Mouse (Mus musculus): ENCODE results near the gene Folr2. TPM values are rescaled to one million over a fixed set of nuclear protein-coding genes. Genes with fewer than 3 reads are reported as not detected.

Folr2 gene
- polyA plus RNA-seq, 1 experiment from 2014 or later: 0.75 TPM

- Histone ChIP-seq H3K27me3 (no peaks in the 10 kb centered on the region), H3K4me2 (no peak overlapping the region), H3K4me1 (no peaks in the 10 kb centered on the region), H3K27ac (no peak overlapping the region), H3K9ac (no peak overlapping the region), H3K4me3 (no peak overlapping the region), H3K36me3 (ENCODE audit: poor library complexity, severe bottlenecking) (no peaks in the 10 kb centered on the region), H3K9me3 (replicated peaks) (no peaks in the 10 kb centered on the region)
- WGBS: 98% methylated on average over 4 of the region's 4 CpGs
- ATAC-seq: no peak
These were observed 27.2 kb upstream of the Folr2 start for GRCm38 (mm10) chr7:101884160-101884559.

GRCm38 (mm10) chr7:101882413-101883154 is 25.6 kb upstream of the Folr2 start:
- H3K9me3 ChIP-seq (replicated peaks): no peaks in the 10 kb centered on the region
- H3K9ac ChIP-seq: 0 out of 2 replicates have a peak overlapping the region, but pooled peaks have one; percentile 8
- no peaks in the 10 kb centered on the region for H3K36me3 ChIP-seq (ENCODE audit: poor library complexity, severe bottlenecking)
- H3K4me2 ChIP-seq: no peak overlapping the region
- no peak overlapping the region for H3K27ac ChIP-seq
- H3K4me1 ChIP-seq: no peaks in the 10 kb centered on the region
- no peak overlapping the region for H3K4me3 ChIP-seq
- 71% methylated on average over 9 of the region's 9 CpGs for WGBS
- H3K27me3 ChIP-seq: no peaks in the 10 kb centered on the region
- ATAC-seq: no peak

- Histone ChIP-seq H3K9me3 (replicated peaks) (no peaks in the 10 kb centered on the region), H3K36me3 (ENCODE audit: poor library complexity, severe bottlenecking) (no peaks in the 10 kb centered on the region), H3K4me2 (no peak overlapping the region), H3K27ac (no peak overlapping the region), H3K9ac (no peak overlapping the region), H3K27me3 (no peaks in the 10 kb centered on the region), H3K4me1 (no peaks in the 10 kb centered on the region), H3K4me3 (no peak overlapping the region)
- no peak for ATAC-seq
- WGBS: 87% methylated on average over 4 of the region's 4 CpGs
These were observed 23.9 kb upstream of the Folr2 start for GRCm38 (mm10) chr7:101880855-101881254.

- no peak overlapping the region for H3K4me3 ChIP-seq
- 97% methylated on average over 1 of the region's 1 CpGs for WGBS
- H3K4me1 ChIP-seq: no peaks in the 10 kb centered on the region
- no peaks in the 10 kb centered on the region for H3K9me3 ChIP-seq (replicated peaks)
- H3K27ac ChIP-seq: no peak overlapping the region
- ATAC-seq: no peak
- H3K9ac ChIP-seq: no peak overlapping the region
- H3K36me3 ChIP-seq (ENCODE audit: poor library complexity, severe bottlenecking): no peaks in the 10 kb centered on the region
- no peaks in the 10 kb centered on the region for H3K27me3 ChIP-seq
- H3K4me2 ChIP-seq: no peak overlapping the region
These were observed 19.0 kb upstream of the Folr2 start for GRCm38 (mm10) chr7:101875978-101876377.

GRCm38 (mm10) chr7:101871296-101871695 is 14.3 kb upstream of the Folr2 start:
- Histone ChIP-seq H3K36me3 (ENCODE audit: poor library complexity, severe bottlenecking) (no peaks in the 10 kb centered on the region), H3K27ac (no peak overlapping the region), H3K4me1 (0 out of 2 replicates have a peak, but pooled peaks cover 2% of the 10 kb centered on the region), H3K27me3 (no peaks in the 10 kb centered on the region), H3K4me2 (no peak overlapping the region), H3K9ac (no peak overlapping the region), H3K9me3 (replicated peaks) (no peaks in the 10 kb centered on the region), H3K4me3 (no peak overlapping the region)
- WGBS: 93% methylated on average over 3 of the region's 3 CpGs
- no peak for ATAC-seq

- 77% methylated on average over 2 of the region's 2 CpGs for WGBS
- Histone ChIP-seq H3K27ac (no peak within 1 kb of the TSS), H3K4me1 (0 out of 2 replicates have a peak, but pooled peaks cover 2% of the 10 kb centered on the region)
These were observed 13.6 kb upstream of the Folr2 start, which contains the start of gene Folr1 for GRCm38 (mm10) chr7:101870629-101871028. Gene Folr1, minus strand, starts transcription at chr7:101870788.

GRCm38 (mm10) chr7:101869163-101869500 is 12.1 kb upstream of the Folr2 start:
- Histone ChIP-seq H3K4me2 (no peak overlapping the region), H3K27me3 (no peaks in the 10 kb centered on the region), H3K4me3 (no peak overlapping the region), H3K9me3 (replicated peaks) (no peaks in the 10 kb centered on the region), H3K4me1 (0 out of 2 replicates have a peak, but pooled peaks cover 2% of the 10 kb centered on the region), H3K27ac (no peak overlapping the region), H3K9ac (no peak overlapping the region), H3K36me3 (ENCODE audit: poor library complexity, severe bottlenecking) (no peaks in the 10 kb centered on the region)
- 46% methylated on average over 7 of the region's 7 CpGs for WGBS
- no peak for ATAC-seq

More at GRCm38 (mm10) chr7:101870629-101871028, 13.6 kb upstream of the Folr2 start, which contains the start of gene Folr1:
- Histone ChIP-seq H3K9ac (no peak within 1 kb of the TSS), H3K4me3 (no peak within 1 kb of the TSS), H3K9me3 (replicated peaks) (no peaks in the 10 kb centered on the region), H3K27me3 (no peaks in the 10 kb centered on the region), H3K36me3 (ENCODE audit: poor library complexity, severe bottlenecking) (no peaks in the 10 kb centered on the region), H3K4me2 (no peak within 1 kb of the TSS)
- no peak for ATAC-seq

GRCm38 (mm10) chr7:101868241-101869162 is 11.5 kb upstream of the Folr2 start:
- Histone ChIP-seq H3K27me3 (no peaks in the 10 kb centered on the region), H3K36me3 (ENCODE audit: poor library complexity, severe bottlenecking) (no peaks in the 10 kb centered on the region), H3K27ac (no peak overlapping the region), H3K9me3 (replicated peaks) (no peaks in the 10 kb centered on the region), H3K4me2 (no peak overlapping the region), H3K9ac (no peak overlapping the region), H3K4me1 (0 out of 2 replicates have a peak, but pooled peaks cover 2% of the 10 kb centered on the region), H3K4me3 (no peak overlapping the region)
- WGBS: 54% methylated on average over 13 of the region's 13 CpGs
- ATAC-seq: no peak

- 97% methylated on average over 4 of the region's 4 CpGs for WGBS
- Histone ChIP-seq H3K27ac (no peak overlapping the region), H3K4me1 (0 out of 2 replicates have a peak, but pooled peaks cover 2% of the 10 kb centered on the region), H3K27me3 (no peaks in the 10 kb centered on the region), H3K9me3 (replicated peaks) (no peaks in the 10 kb centered on the region), H3K9ac (no peak overlapping the region), H3K36me3 (ENCODE audit: poor library complexity, severe bottlenecking) (no peaks in the 10 kb centered on the region), H3K4me3 (no peak overlapping the region), H3K4me2 (no peak overlapping the region)
- no peak for ATAC-seq
These were observed 10.5 kb upstream of the Folr2 start for GRCm38 (mm10) chr7:101867482-101867881.

GRCm38 (mm10) chr7:101866491-101867265 is 9.7 kb upstream of the Folr2 start:
- H3K4me2 ChIP-seq: no peak overlapping the region

GRCm38 (mm10) chr7:101863415-101863814 is 6.4 kb upstream of the Folr2 start, which contains the start of gene Anapc15:
Gene Anapc15, plus strand, starts transcription at chr7:101863715.
- 84% methylated on average over 3 of the region's 3 CpGs for WGBS
- no peaks in the 10 kb centered on the region for H3K27me3 ChIP-seq
- no peak within 1 kb of the TSS for H3K9ac ChIP-seq
- no peaks in the 10 kb centered on the region for H3K9me3 ChIP-seq (replicated peaks)
- no peaks in the 10 kb centered on the region for H3K4me1 ChIP-seq
- ATAC-seq: no peak
- H3K4me3 ChIP-seq: no peak within 1 kb of the TSS
- H3K4me2 ChIP-seq: no peak within 1 kb of the TSS
- no peak within 1 kb of the TSS for H3K27ac ChIP-seq
- H3K36me3 ChIP-seq (ENCODE audit: poor library complexity, severe bottlenecking): no peaks in the 10 kb centered on the region

More at GRCm38 (mm10) chr7:101866491-101867265, 9.7 kb upstream of the Folr2 start:
- WGBS: 77% methylated on average over 11 of the region's 11 CpGs
- no peak for ATAC-seq
- H3K27ac ChIP-seq: no peak overlapping the region
- no peaks in the 10 kb centered on the region for H3K36me3 ChIP-seq (ENCODE audit: poor library complexity, severe bottlenecking)
- H3K9me3 ChIP-seq (replicated peaks): no peaks in the 10 kb centered on the region
- 0 out of 2 replicates have a peak, but pooled peaks cover 2% of the 10 kb centered on the region for H3K4me1 ChIP-seq
- H3K27me3 ChIP-seq: no peaks in the 10 kb centered on the region
- no peak overlapping the region for H3K4me3 ChIP-seq
- no peak overlapping the region for H3K9ac ChIP-seq
